Mouse (Mus musculus): Measurements from ENCODE around the gene Plin1.

- TF ChIP-seq CTCF (IDR thresholded peaks at IDR 0.05; ENCODE audit: borderline replicate concordance, extremely low read depth, insufficient read depth, insufficient read length) (no peak), POLR2A (IDR thresholded peaks at IDR 0.05; ENCODE audit: borderline replicate concordance, extremely low read depth, insufficient read depth, insufficient read length, poor library complexity, severe bottlenecking) (no peak)
Observed at GRCm38 (mm10) chr7:79736511-79736910, 3.8 kb upstream of the Plin1 start.

Data from brain, embryonic 14.5 days (tissue).